Mouse (Mus musculus) yolk sac, embryonic 10.5 days (tissue): ENCODE measurements around the gene Ubald2.

Experiments
- DNase-seq: peaks from one replicate; pipeline ENCODE4 v3.0.0-alpha.2; 2017; ENCODE audit warnings: low spot score

Gene Ubald2

DNA sequence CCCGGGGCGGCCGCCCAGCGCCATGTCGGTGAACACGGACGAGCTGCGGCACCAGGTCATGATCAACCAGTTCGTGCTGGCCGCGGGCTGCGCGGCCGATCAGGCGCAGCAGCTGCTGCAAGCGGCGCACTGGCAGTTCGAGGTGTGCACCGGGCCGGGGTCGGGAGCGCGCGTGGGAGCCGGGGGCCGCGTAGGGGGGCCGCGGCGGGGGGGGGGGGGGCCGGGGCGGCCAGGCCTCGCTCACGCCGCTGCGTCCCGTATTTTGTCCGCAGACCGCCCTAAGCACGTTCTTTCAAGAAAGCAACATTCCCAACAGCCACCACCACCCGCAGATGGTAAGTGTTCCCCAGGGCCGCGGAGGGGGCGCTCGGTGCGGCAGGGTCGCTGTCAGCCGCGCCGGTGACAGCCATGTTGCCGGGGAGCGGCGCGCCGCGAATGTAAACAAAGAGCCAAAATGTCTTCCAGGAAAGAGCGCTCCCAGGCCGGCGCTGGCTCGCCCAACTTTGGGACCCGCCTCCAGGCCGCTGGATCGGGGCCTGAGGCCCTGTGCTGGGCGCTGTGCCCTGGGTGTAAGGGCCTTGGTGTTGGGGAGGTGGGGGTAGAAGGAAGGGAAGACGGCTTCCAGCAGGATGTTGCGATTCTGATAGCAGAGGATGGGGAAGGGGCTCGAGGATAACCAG, 533 bp downstream of the Ubald2 start:
- DNase-seq, result peak; percentile 75

- DNase-seq, result no peak
Measured at GRCm38 (mm10) chr11:116434967-116435752, 1.3 kb downstream of the Ubald2 start.

DNA sequence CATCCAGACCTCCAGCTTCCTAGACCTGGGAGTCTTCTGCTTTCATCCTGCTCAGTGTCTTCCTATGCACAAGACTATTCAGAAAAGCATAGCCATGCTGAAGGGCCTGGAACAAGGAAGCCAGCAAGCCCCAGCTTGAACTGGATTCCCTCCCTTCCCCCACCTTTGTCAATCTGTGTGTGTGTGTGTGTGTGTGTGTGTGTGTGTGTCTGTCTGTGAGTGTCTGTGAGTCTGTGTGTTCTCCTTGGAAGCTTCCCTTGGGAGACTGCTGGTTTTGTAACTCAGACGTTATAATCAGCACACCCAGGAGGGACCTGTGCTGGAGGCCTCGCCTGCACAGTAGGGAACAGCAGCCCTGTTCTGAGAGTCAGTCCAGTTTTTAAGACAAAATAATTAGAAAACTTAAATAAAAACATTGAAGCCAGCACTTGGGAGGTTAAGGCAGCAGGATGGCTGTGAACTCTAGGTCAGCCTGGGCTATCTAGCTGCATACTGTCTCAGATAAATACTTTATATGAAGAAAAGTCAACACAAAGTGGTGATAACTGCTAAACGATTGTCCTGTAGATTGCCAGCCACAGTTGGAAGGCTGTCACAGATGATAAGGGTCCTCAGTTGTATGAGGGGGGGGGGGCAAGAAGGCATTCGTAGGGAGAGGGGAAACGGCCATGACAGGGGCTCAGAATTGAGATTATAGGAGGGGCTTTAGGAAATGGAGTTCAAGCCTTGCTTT, 2.3 kb downstream of the Ubald2 start:
- DNase-seq, result peak; percentile 26

- peak; percentile 90 for DNase-seq
Measured at GRCm38 (mm10) chr11:116436725-116437331, 2.9 kb downstream of the Ubald2 start.

DNA sequence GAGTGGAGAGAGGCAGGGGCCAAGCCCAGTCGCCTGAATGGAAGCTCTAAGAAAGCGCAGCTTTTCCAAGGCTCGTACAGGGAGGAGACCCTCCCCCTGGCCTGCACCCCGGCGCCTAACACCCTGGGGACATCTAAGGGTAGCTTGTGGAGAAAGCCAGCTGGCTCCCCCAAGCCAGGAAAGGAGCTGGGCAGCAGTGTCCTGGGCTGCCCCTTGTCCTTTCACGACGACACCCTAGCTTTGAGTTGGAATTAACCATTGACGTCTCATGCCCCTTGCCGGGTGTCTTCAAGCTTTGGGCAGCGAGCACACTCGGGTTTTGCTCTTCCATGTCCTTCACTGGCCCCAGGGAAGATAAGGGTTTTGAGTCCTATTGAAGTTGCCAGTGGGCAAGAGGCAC, 3.6 kb downstream of the Ubald2 start:
- DNase-seq, result no peak

- DNase-seq, result no peak
Measured at GRCm38 (mm10) chr11:116439269-116440240, 5.7 kb downstream of the Ubald2 start.

DNA sequence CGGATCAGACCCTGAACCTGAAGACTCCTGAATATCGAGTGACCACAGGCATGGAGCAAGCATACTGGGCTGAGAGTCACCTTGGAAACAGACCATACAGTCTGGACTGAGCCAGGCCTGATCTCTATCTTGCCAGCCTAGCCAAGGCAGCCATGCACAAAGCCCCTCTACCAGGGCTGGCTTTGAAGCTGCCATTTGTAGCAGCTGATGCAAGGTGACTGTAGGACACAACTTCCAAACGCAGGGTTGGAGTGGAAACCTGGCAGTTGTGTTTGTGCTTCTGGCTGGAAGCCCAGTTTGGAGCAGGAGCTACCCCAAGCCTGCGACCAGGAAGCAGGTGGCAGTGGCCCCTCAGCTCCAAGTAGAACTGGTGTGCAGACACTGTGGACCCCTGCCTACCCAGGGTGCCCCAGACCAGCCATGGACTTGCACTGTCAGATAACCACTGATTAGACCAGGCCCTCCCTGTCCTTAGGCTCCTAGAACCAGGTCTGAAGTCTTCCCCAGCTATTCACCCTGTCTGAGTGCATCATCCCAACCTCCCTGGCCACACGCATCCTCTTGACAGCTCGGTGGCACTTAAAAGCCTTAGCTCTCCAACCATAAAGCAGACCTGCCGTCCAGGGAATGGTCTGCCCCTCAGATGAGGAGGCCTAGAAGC, 6.6 kb downstream of the Ubald2 start:
- DNase-seq, result no peak

GRCm38 (mm10) chr11:116442129-116442866, 8.4 kb downstream of the Ubald2 start:
- DNase-seq, result no peak

GRCm38 (mm10) chr11:116442867-116443177, 8.9 kb downstream of the Ubald2 start:
- DNase-seq, result no peak

- DNase-seq, result no peak
Measured at GRCm38 (mm10) chr11:116443311-116443710, 9.4 kb downstream of the Ubald2 start.

DNA sequence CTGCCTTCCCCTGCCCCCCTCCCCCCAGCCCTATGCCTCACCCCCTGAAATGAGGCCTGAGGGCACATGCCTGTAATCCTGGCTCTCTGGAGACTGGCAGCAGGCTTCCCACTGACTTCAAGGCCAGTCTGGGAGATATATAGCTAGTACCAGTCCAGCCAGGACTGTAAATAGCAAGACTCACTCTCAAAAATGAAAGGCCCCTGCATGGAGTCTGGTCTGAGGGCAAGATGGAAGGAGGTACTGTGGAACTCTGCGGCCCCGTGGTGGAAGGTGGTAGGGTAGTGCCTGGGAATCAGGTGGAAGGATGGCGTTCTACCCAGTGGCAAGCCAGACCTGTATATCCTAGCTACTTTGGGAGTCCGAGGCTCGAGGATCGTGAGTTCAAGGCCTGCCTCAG, 10.0 kb downstream of the Ubald2 start:
- DNase-seq, result no peak

GRCm38 (mm10) chr11:116445596-116446307, 11.9 kb downstream of the Ubald2 start:
- DNase-seq, result peak; percentile 84

GRCm38 (mm10) chr11:116446308-116446887, 12.5 kb downstream of the Ubald2 start:
- no peak for DNase-seq

- no peak for DNase-seq
Measured at GRCm38 (mm10) chr11:116447822-116448221, 13.9 kb downstream of the Ubald2 start.

DNA sequence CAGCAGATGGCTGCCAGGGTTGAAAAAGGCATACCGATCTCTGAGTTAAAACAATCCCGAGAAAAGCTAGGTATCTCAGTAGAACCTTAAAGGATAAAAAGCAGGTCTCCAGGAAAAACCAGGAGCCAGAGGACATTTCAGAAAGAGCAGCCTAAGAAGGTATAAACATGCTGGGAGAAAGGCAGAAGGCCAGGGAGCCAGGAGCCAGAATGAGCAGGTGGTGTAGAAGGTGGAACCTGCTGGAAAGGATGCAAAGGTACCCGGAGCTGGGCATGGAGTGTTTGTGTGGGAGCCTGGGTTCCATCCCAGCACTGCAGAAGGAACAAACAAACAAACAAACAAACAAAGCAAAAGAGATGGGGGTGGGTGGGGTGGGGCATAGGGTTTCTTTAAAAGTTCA, 15.4 kb downstream of the Ubald2 start:
- no peak for DNase-seq

GRCm38 (mm10) chr11:116453889-116454288, 20.0 kb downstream of the Ubald2 start:
- DNase-seq, result no peak

GRCm38 (mm10) chr11:116456234-116456633, 22.3 kb downstream of the Ubald2 start:
- no peak for DNase-seq

- DNase-seq, result no peak
Measured at GRCm38 (mm10) chr11:116459786-116460185, 25.9 kb downstream of the Ubald2 start.

- DNase-seq, result no peak
Measured at GRCm38 (mm10) chr11:116463338-116463737, 29.4 kb downstream of the Ubald2 start.
